Mouse (Mus musculus) lung, postnatal 36 days (tissue): Measurements from ENCODE around the gene Mblac1.
"Not testable (repeated sequence)": the region's sequence is repeated elsewhere in the genome, so short reads cannot be mapped to it uniquely, and the experiment has no call there.

Experiments used
- DNase-seq: peaks from one replicate; pipeline ENCODE4 v3.0.0; 2022; ENCODE audit warnings: mixed read lengths

Gene Mblac1

DNA sequence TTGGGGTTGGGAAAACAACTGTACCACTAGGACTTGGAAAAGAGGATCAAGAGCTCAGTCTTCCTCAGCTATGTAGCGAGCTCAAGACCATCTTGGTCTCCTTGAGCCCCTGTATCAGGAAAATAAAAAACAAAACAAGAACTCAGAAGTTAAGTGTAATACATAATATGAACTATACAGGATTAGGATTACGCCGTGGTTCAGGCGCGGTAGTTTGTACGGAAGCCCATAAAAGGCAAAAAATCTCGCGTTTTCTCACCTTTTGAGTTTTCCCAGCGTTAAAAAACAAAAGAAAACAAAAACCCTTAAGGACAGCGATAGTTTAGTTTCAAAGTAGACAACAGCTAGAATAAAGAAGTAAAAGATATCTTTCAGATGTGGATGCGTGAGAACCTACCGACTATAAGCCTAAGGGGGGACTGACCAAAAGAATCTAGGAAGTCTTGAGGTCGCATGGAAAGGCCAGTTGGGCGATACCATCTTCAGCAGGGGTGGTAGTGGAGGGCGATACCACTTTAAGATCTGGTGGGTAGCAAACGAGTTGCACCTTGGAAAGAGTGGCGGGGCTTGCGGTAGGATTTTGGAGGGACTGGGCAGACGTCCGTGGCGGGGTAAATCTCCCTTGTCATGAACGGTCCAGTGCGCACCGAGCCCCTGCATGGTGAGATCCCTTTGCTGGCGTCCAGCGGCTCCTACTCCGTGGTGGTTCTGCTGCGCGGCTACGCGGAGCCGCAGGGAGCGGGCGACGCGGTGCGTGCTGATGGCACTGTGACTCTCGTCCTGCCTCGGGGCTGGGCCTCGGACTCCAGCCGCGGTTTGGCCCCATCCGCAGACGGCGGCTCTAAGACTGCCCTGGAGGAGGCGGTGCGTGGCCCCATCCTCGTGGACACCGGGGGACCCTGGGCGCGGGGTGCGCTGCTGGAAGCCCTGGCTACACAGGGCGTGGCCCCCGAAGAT is at the start of gene Mblac1:
Gene Mblac1, plus strand, starts transcription at position 544 of the 957 bp plus-strand sequence.
- peak; percentile 92 for DNase-seq

DNA sequence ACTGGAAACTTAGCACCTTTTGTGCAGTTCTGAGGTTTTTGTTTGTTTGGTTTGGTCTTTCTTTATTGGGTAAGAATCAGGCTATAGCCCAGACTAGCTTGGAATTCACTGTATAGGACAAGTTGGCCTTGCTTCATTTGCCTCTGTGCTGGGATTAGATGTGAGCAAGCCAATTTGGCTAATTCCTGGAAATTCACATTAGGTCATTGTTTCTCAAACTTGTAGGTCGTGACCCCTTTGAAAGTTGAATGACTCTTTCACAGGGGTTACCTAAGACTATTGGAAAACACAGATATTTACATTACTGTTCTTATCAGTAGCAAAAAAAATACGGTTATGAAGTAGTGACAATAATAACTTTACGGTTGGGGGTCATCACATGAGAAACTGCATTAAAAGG is 39.7 kb upstream of the Mblac1 start:
- no peak for DNase-seq

DNA sequence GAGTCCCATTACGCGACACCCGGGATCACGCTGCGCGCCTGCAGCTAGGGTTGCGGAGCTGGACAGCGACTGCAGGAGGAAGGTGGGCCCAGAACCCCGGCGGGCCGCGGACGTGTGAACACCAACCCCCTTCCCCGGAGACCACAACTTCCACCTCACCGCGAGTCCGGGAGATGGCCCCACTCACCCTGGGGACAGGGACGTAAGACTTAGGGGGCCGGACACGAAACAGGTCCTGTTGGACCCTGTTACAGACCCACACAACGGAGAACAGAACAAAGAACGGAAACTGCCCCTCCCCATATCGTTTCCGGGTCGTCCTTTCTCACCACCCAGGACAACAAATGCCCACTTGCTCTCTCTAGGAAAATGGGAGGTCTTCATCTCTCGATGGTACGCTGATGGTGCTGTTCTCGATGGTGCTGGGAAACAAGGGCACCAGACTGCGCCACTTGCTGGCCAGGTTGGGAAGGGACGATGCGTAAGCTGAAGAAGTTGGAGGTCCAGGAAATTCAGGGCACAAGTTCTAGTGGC is 38.6 kb upstream of the Mblac1 start, which contains the start of gene Zfp113:
Gene Zfp113, minus strand, starts transcription at position 302 of the 534 bp plus-strand sequence.
- peak; percentile 97 for DNase-seq

DNA sequence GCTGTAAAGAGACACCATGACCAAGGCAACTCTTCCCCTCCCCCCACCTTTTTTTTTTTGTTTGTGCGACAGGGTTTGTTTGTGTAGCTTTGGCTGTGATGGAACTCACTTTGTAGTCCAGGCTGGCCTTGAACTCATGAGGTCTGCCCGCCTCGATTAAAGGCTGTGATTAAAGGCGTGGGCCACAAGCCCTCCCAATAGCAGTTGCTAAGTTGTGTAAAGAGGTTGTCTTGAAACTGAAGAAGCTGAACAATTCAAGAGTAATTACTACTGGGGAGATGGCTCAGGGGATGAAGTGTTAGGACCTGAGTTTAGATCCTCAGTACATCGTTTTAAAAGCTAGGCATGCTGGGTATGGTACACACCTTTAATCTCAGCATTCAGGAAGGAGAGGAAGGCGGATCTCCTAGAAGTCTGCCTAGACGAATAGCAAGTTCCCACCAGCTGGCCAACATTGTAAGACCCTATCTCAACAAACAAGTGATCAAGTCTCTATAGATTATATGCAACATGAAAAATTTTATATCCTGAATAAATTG is 33.8 kb upstream of the Mblac1 start:
- no peak for DNase-seq

DNA sequence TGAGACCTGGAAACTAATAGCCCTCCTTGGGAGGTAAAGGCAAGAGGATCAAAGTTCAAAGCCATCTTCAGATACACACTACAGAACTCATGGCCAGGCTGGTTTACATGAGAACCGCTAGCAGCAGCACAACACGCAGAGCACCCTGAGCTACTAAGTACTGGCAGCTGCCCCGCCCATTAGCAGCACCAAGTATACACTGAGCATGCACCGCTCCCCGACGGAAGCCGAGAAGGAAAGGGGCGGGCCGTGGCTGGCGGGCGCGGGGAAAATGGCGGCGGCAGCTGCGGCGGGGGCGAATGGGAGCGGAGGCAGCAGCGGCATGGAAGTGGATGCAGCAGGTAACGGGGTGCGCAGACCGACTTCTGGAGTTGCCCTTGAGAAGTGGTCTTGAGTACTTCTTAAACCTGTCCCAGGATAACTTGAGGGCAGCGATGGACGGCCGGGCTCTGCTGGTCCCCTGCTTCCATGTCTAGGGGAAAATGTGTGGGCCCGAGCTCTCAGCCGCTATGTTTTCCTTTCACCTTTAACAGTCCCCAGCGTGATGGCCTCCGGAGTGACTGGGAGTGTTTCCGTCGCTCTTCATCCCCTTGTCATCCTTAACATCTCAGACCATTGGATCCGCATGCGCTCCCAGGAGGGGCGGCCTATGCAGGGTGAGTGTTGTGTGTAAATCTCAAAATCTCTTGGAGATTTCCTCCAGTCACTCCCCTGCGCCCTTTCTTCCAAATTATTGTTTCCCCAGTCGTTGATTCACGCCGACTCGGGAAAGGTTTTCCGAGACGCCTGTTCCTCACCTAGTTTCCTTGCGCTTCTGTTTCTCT is 33.1 kb upstream of the Mblac1 start, which contains the start of gene Cops6:
Gene Cops6, plus strand, starts transcription at position 230 of the 824 bp plus-strand sequence.
- DNase-seq, result peak; percentile 97

DNA sequence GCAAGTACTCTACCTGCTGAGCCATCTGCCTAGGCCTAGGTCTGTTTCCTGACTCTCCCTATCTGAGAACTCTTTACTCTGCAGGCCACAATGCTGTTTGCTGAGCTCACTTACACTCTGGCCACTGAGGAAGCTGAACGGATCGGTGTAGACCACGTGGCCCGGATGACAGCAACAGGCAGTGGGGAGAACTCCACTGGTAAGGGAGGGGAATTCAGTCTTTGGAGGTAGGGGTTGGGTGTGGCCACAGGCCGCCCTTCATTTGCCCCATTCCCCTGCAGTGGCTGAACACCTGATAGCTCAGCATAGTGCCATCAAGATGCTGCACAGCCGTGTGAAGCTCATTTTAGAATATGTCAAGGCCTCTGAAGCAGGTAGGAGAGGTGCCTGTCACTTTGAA is 31.1 kb upstream of the Mblac1 start:
- DNase-seq, result no peak

DNA sequence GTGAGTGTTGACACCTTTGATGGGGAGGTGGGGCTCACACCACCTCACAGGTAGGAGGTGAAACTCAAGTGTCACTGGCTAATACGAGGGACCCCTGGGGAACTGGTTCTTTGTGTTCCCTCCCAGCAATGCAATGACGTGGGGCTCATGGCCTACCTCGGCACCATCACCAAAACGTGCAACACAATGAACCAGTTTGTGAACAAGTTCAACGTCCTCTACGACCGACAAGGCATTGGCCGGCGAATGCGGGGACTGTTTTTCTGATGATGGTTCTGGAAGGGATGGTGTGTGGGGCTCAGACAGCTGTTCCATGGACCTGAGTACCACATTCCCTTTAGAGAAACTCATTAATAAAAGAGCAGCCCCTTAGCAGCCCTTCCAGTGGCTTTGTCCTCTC is 30.5 kb upstream of the Mblac1 start:
- DNase-seq, result no peak

DNA sequence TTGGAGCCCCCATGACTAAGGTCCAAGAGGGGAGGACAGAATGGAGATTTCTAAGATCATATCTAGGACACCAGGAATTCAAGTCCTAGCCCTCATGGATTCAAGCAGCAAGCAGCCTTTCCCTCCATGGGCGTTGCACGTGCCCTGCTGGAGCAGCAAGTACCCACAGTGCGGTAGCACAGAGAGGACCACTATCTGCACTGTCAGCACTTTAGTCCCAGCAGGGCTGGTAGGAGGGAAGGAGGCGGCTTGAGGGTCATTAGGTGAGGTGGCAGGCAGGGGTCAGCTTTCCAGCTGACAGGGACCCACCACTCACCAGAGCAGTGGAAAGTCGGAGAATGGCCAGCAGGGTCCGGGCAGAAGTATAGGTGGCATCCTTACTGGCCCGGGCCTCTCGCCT is 28.5 kb upstream of the Mblac1 start:
- no peak for DNase-seq

DNA sequence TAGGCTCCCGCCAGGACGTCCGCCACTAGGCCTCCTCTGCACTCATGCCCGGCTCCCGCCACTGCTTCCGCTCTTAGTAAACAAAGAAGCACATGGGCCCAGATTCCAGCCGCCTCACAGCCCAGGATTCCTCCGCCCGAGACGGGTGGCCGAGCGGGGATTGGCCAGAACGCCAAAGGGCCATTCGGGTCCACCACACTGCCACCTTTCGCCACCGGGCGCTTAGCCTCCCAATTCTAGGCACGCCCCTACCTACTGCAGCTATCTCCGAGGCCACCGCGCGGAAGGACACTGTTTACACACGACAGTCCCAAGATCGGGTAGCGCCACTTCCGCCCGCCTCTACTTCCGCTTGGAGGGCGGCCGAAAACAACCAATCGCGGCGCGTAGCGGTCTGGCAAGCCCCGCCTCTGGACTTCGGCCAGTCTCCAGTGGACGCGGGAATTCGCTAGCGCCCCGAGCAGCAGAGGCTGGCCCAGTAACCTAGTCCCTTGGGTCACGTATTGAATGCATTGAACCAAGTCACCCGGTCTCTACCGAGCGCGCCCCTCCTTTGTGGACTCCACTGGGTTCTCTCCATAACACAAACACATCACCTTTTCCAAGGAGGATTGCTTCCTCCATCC is 23.1 kb upstream of the Mblac1 start:
- DNase-seq, result peak; percentile 97

DNA sequence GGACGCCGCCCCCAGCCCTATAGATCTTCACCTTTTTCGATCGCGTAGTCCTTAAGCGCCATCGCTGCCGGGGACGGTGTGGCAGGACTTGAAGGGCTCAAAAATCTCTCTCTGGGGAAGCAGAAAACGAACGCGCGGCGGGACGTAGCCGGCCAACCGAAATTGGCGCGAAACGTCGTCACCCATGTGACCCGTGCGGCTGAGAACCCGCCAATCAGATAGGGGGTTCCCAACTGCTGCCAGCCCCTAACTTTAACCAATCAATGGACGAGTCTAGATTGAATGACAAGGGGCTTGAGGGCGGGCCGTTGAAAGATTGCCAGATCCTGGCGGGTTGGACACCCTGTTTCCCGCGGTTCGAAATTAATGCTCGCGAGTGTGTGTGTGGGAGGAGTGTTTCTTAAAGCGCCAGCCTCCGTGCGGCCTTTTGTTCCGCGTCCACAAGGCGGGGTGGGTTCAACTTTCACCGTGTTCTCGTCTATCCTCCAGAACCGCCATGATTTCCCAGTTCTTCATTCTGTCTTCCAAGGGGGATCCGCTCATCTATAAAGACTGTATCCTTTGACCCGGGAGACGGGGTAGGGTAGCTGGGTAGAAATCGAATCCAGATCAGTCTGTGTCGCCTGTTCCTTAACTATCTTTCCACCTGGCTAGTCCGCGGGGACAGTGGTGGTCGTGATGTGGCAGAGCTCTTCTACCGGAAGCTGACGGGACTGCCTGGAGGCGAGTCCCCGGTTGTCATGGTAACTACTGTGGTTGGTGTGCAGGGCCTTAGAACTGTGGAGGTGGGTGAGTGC is 22.2 kb upstream of the Mblac1 start, which contains the start of the genes Ap4m1 and Mcm7:
Gene Ap4m1, plus strand, starts transcription at position 308 of the 797 bp plus-strand sequence.
Gene Mcm7, minus strand, starts transcription at position 728 of the 797 bp plus-strand sequence.
- DNase-seq, result peak; percentile 99

DNA sequence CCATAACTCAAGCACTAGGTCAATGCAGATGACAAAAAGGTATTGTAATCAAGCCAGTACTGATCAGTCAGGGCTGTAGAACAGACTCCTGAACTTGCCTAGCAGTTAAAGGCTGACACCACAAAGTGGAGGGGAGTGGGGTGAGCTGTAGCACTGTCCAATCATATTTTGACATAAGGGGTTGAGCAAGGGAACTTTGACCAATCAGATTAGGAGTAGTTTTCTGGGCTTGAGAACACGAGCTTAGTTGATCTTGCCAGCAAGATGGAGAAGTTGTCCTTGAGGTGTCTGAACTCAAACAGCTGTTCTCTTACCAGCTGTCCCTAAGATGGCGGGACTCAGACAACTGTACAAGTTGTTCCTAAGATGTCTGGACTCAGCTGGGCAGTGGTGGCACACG is 20.9 kb upstream of the Mblac1 start:
- no peak for DNase-seq

DNA sequence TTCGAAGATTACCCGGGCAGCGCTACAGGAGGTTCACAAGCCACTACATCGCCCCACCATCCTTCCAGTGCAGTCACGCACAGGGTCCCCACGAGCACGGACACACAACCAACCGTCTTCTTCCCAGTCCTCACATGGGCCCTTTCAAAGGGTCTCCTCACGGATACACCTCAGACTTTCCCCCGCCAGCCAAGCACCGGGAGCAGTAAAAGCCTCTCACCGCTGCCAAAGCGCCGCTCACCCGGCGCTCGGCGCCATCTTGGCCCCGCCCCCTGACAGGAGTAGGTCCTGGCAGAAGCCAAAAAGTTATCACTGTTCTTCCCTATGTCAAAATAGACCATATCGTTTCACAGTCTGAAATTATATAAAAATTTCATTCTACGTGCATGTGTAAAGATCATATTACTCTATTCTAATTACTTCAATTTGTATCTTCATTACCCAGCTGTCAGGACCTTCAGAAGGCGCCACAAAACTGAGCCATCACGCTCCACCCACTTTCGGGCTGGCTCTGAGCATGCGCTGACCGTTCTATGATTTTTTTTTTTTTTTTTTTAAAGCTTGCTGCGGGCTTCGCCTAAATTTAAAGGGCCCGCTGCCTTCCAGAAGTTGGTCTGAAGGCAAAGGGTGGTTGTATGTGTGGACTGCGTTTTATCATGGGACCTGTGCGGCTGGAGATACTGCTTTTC is 7.0 kb upstream of the Mblac1 start, which contains the start of the genes Taf6 and Cnpy4:
Gene Taf6, minus strand, starts transcription at position 502 of the 689 bp plus-strand sequence.
Gene Cnpy4, plus strand, starts transcription at position 536 of the 689 bp plus-strand sequence.
- peak; percentile 91 for DNase-seq

DNA sequence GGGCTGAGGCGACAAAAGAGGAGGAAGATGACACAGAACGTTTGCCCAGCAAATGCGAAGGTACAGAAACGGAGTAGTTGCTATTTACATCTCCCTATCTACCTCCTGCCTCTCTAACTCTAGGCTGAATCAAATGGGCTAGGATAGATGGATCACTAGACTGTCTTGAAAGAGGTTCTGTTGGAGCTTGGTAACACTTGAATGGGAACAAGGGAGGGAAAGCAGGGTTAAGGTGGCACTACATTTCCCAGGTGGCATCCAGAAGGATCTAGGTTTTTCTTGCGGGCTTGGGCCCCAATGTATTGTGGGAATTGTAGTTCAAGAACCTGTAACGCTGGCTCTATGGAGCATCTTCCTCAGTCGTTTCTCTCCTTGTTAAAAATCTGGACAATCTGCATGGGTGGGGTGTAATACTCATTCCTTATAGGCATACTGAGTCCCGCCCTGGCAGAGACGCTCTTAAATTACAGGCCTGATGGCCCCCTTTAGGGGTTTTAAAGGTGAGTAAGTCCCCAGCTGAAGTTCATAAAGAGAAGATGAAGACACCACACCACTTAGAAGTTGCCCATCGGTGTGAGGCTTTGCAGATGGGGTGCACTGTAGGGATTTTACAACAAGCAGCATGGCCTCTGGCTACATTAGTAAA is 6.3 kb upstream of the Mblac1 start:
- DNase-seq, result peak; percentile 90

DNA sequence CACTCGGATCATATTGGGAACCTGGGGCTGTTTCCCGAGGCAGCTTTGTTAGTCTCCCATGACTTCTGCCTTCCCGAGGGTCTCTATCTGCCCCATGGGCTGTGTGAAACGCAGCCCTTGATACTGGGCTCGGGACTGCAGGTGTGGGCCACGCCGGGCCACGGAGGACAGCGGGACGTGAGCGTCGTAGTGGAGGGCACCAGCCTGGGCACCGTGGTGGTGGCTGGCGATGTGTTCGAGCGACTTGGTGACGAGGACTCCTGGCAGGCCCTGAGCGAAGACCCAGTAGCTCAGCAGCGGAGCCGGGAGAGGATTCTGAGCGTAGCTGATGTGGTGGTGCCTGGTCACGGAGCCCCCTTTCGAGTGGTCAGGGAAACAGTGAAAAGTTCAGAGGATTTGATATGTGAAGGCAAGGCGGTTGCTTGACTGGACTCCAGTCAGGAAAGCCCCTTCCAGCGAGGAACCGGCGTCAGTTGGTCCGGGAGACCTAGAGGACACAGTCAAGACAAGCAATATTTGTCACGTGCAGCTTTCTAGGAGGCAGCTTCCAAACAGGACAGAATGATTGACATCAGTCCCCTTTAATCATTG is 736 bp downstream of the Mblac1 start:
- DNase-seq, result peak; percentile 12

DNA sequence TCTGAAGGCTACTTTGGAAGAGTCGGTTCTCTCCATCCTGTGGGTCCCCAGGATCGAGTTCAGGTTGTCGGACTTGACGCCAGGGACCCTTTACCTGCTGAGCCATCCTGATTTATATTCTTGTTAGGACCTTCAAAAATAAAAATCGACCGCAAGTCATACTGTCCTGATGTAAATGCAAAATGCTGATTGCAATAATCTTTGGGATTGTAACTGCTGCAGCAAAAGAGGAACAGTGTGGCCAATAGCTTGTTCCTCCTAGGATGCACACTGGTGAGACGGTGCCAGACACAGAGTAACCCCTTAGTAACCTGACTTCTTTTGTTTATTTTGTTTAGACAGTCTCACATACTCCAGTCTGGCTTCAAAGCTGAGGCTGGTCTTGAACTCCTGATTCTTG is 1.3 kb downstream of the Mblac1 start:
- DNase-seq, result no peak

DNA sequence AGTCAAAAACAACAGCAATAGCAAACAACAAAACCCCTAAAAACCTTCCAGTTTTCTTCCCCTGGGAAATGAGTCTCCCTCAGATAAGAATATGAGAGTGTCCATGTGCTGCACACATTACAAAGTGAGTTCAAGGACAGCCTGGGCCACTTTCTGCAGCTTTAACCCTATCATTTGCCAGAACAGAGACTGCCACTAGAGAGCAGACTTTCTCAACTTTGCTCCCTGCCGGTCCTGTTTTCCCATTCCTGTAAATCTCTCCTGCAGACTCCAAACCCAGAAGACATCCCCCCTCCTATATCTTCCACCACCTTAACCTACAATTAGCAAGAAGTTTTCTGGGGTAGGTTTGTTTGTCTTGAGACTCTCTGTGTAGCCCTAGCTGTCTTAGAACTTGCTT is 5.5 kb downstream of the Mblac1 start:
- DNase-seq, result no peak

DNA sequence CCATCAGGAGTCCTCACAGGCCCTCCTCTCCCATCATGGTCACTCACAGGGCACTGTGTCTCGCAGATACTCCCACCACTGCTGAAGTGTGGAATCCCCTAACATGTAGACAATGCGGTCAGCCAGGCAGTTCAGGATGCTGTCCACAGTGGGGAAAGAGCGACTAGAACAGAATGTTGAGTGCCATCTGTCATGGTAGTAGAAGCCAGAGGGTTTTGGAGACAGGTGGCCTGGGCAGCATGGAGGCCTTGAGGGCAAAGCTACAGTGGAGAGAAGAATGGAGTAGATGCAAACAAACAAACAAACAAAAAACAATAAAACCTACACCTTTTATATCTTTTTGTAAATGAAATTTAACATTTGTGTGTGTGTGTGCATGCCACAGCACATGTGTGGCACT is 8.0 kb downstream of the Mblac1 start:
- DNase-seq, result no peak

DNA sequence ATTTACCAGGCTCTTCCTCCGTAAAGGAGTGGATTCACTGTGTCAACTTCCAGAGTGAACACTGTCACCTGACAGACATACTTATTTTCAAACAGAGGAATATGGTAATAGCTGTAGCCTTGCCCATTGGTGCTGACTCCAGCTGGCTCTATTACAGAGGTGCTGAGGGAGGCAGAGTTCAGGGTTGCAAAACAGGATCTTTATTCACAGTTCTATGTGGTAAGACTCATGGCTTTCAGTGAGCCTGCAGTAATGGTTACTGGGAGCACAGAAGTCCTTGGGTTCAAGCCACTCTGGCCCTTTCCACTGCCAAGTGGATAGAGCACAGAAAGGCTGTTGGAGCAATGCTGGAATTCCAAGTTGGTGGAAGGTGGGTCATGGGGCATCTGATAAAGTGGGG is 13.1 kb downstream of the Mblac1 start:
- no peak for DNase-seq

DNA sequence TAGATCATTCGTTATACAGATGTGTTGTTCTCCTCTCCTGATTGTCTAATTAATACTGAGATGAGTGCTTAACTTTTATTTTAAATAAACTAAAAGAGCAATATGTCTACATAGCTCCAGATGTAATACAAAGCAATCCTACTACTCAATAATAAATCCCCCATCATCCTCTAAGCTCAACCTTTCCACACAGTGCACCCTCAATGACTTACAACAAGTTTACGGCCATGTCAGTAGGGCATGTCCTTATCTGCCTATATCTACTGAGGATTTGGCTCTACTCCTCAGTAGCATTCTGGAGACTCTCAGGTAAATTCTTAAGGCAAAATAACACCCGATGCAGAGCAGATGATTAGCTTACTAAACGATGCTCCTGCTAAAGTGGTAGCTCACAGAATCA is 13.8 kb downstream of the Mblac1 start:
- no peak for DNase-seq

DNA sequence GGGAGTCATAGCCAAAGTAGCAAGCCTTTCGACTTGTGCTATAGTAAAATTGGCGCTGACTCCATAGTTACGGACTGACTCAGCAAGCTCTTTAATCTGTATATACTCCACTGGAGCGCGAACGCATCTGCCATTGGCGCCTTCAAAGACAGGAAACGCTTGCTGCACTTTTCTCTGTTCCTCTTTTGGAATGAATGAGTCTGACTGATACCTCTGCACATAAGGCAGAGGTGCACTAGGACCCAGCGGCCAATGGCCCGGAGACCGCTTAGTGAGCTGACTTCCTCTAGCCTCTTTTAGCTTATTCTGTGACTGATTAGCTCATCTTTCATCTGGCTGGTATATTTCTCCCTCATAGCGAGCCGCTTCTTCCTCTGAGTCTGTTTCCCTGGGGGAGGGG is 22.5 kb downstream of the Mblac1 start:
- DNase-seq, result not testable (repeated sequence)
